Mouse (Mus musculus) megakaryocyte, embryonic 14.5 days (primary cell): ENCODE results near the gene Gtse1. TPM values are rescaled to one million over a fixed set of nuclear protein-coding genes. Genes with fewer than 3 reads are reported as not detected.

Experiments used
- H3K27me3 ChIP-seq: replicated peaks from 2 replicates; pipeline ENCODE3; 2012; ENCODE audit warnings: inconsistent platforms
- H3K36me3 ChIP-seq: replicated peaks from 2 replicates; pipeline ENCODE3; 2012; ENCODE audit warnings: low read length, inconsistent platforms, mixed read lengths
- H3K4me1 ChIP-seq: 2 replicates; pipeline ENCODE4 v1.6.1; 2012; ENCODE audit warnings: inconsistent platforms
- H3K4me3 ChIP-seq: replicated peaks from 2 replicates; pipeline ENCODE3; 2012; ENCODE audit warnings: moderate library complexity, mild to moderate bottlenecking, inconsistent platforms
- H3K9me3 ChIP-seq: 2 replicates; pipeline ENCODE4 v1.6.1; 2012; ENCODE audit warnings: inconsistent platforms
- FLI1 ChIP-seq: IDR thresholded peaks from 2 replicates; pipeline ENCODE4 v1.6.1; 2012; ENCODE audit warnings: low read length, inconsistent platforms, mixed read lengths
- GATA1 ChIP-seq: IDR thresholded peaks from 3 replicates; pipeline ENCODE4 v1.6.1; 2012; ENCODE audit warnings: mixed read lengths, low read length, inconsistent platforms, borderline replicate concordance
- polyA plus RNA-seq: library from polyadenylated mRNA; stranded (reverse); fragments of >175 nt; gene quantifications from 2 replicates; pipeline ENCODE4 v1.2.3, GENCODE M21; 2012; ENCODE audit warnings: low replicate concordance; ENCODE audit not compliant: insufficient read depth

Gtse1 gene
- polyA plus RNA-seq, 1 experiment = 41.7 TPM

DNA sequence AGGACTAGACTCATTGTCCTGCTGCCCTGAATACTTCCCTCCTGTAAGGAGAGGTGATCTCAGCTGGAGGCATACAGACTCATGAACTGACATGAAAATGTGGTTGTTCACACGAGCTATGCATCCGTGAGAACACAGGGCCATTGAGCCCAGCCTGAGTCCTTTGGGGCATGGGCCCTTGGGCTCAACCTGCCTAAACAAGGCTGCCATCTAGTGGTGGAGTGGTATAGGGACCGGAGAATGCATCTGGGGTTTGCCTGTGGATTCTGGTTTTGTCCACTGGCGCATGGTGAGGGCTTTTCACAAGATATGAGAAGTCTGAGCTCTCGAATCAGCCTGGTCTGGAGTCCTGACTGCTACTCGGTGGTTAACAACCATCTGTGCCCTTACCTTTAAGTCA lies 8.2 kb downstream of the Gtse1 start:
- peaks cover 100% of the 10 kb centered on the region for H3K36me3 ChIP-seq
- H3K4me1 ChIP-seq = peaks cover 46% of the 10 kb centered on the region
- no peaks in the 10 kb centered on the region for H3K27me3 ChIP-seq
- TF ChIP-seq GATA1 = no peak
- TF ChIP-seq FLI1 = no peak
- H3K4me3 ChIP-seq = no peak overlapping the region
- no peaks in the 10 kb centered on the region for H3K9me3 ChIP-seq

- Histone ChIP-seq H3K4me1 (peaks cover 19% of the 10 kb centered on the region), H3K9me3 (no peaks in the 10 kb centered on the region), H3K27me3 (no peaks in the 10 kb centered on the region), H3K4me3 (no peak overlapping the region), H3K36me3 (peaks cover 57% of the 10 kb centered on the region)
- TF ChIP-seq GATA1 = no peak
- TF ChIP-seq FLI1 = no peak
Measured at GRCm38 (mm10) chr15:85877336-85877735, 17.8 kb downstream of the Gtse1 start.

DNA sequence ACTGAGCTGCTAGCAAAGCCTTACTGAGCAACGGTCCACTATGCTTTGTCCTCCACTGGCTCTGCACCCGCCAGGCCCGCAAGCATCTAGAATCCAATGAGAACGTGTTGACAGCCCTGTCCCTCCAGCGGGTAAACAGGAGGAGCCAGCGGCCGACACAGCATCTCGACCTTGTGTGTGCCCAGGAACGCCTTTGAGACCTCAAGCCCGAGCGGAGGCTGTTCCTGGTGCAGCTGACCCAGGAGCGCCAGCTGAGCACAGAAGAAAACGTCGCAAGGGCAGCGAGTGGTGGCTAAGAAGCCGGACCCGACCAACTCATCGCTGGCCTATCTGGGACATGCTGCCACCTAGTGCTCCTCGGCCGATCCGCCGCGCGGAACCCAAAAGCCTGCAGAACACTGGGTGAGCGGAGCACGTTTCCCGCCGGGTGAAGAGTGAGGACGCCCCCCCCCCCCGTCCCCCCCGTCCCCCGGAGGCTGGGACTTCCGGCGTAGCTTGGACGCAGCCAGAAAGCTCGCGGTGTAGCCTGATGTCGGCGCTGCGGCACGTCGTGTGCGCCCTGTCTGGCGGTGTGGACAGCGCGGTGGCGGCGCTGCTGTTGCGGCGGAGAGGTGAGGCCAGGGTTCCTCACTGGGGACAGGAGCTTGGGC lies 19.4 kb downstream of the Gtse1 start, which contains the start of gene Trmu:
TSS of gene Trmu (plus strand) at position 465 of the 650 bp plus-strand sequence.
- Histone ChIP-seq H3K36me3 (peaks cover 59% of the 10 kb centered on the region), H3K4me1 (peaks cover 24% of the 10 kb centered on the region), H3K4me3 (peak within 1 kb of the TSS; percentile 91), H3K9me3 (no peaks in the 10 kb centered on the region), H3K27me3 (no peaks in the 10 kb centered on the region)
- no peak for TF ChIP-seq GATA1

DNA sequence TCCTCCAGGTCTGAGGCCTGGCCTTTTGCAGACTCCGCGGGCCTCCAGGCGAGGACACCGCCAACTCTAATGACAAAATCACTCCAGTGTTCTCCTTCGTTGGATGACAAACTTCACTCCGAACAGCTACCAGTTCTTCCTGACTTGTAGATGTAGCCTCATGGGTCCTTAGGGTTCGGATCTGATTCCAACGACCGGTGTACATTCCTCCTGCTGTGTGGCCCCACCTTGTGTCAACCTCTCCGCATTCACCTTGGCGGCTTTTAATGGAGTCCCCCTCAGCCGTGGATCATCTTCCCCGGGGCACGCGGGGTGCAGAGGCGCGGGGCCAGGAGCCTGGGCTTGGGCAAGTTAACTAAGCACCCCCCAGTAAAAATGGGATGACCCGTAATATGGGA lies 20.0 kb downstream of the Gtse1 start:
- Histone ChIP-seq H3K4me1 (peaks cover 24% of the 10 kb centered on the region), H3K9me3 (no peaks in the 10 kb centered on the region), H3K36me3 (peaks cover 61% of the 10 kb centered on the region), H3K4me3 (peak overlapping the region; percentile 91), H3K27me3 (no peaks in the 10 kb centered on the region)
- TF ChIP-seq GATA1 = no peak
- no peak for TF ChIP-seq FLI1

DNA sequence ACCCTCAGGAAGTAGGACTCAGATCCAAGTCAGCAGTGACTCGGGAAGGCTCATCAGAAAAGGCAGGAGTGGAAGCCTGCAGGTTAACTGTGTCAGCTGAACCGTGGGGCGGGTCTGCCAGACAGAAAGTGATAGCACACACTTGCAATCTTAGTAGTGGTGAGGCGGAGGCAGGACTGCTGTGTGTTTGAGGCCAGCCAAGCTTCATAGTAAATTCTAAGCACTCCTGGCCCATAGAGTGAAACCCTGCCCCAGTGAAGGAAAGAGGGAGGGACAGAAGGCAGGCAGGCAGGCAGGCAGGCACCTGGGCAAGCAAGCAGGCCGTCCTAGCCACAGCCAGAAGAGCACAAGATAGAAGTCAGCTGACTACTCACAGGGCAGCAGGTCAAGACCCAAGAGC lies 26.1 kb downstream of the Gtse1 start:
- Histone ChIP-seq H3K4me3 (no peak overlapping the region), H3K27me3 (no peaks in the 10 kb centered on the region), H3K4me1 (peaks cover 7% of the 10 kb centered on the region), H3K36me3 (peaks cover 73% of the 10 kb centered on the region), H3K9me3 (no peaks in the 10 kb centered on the region)
- no peak for TF ChIP-seq FLI1
- no peak for TF ChIP-seq GATA1

DNA sequence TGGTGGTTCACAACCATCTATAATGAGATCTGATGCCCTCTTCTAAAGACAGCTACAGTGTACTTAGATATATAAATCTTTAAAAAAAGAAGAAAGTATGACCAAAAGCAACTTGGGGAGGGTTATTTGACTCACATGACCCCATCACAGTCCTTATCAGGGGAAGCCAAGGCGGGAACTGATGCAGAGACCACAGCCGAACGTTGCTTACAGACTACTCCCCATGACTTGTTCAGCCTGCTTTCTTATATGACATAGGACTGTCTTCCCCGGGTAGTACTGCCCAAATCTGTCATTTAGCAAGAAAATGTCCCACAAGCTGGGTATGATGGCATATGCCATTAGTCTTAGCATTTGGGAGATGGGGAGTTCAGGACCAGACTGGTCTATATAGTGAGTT lies 29.7 kb downstream of the Gtse1 start:
- Histone ChIP-seq H3K36me3 (peaks cover 86% of the 10 kb centered on the region), H3K9me3 (no peaks in the 10 kb centered on the region), H3K4me3 (no peak overlapping the region), H3K27me3 (no peaks in the 10 kb centered on the region), H3K4me1 (peaks cover 3% of the 10 kb centered on the region; the same call in 1 of the 2 replicates)
- no peak for TF ChIP-seq GATA1
- TF ChIP-seq FLI1 = no peak

GRCm38 (mm10) chr15:85891971-85892370 lies 32.4 kb downstream of the Gtse1 start:
- H3K4me1 ChIP-seq = peaks cover 3% of the 10 kb centered on the region; the same call in 1 of the 2 replicates
- H3K9me3 ChIP-seq = no peaks in the 10 kb centered on the region
- H3K36me3 ChIP-seq = peaks cover 88% of the 10 kb centered on the region
- no peak for TF ChIP-seq FLI1
- no peak for TF ChIP-seq GATA1
- no peak overlapping the region for H3K4me3 ChIP-seq
- no peaks in the 10 kb centered on the region for H3K27me3 ChIP-seq

- peaks cover 2% of the 10 kb centered on the region for H3K27me3 ChIP-seq
- H3K9me3 ChIP-seq = no peaks in the 10 kb centered on the region
- H3K4me3 ChIP-seq = no peak overlapping the region
- H3K4me1 ChIP-seq = peaks cover 3% of the 10 kb centered on the region; the same call in 1 of the 2 replicates
- H3K36me3 ChIP-seq = peaks cover 91% of the 10 kb centered on the region
- no peak for TF ChIP-seq FLI1
- TF ChIP-seq GATA1 = no peak
Measured at GRCm38 (mm10) chr15:85892498-85893118, 33.1 kb downstream of the Gtse1 start.

- Histone ChIP-seq H3K4me3 (no peak overlapping the region), H3K27me3 (peaks cover 2% of the 10 kb centered on the region), H3K36me3 (peaks cover 90% of the 10 kb centered on the region), H3K9me3 (no peaks in the 10 kb centered on the region), H3K4me1 (peaks cover 3% of the 10 kb centered on the region; the same call in 1 of the 2 replicates)
- TF ChIP-seq FLI1 (no peak), GATA1 (no peak)
Measured at GRCm38 (mm10) chr15:85893871-85894270, 34.3 kb downstream of the Gtse1 start.

- Histone ChIP-seq H3K9me3 (no peaks in the 10 kb centered on the region), H3K4me3 (no peak overlapping the region), H3K36me3 (peaks cover 82% of the 10 kb centered on the region), H3K27me3 (peaks cover 11% of the 10 kb centered on the region), H3K4me1 (peaks cover 3% of the 10 kb centered on the region; the same call in 1 of the 2 replicates)
- TF ChIP-seq GATA1 (no peak), FLI1 (no peak)
Measured at GRCm38 (mm10) chr15:85896284-85896683, 36.7 kb downstream of the Gtse1 start.

DNA sequence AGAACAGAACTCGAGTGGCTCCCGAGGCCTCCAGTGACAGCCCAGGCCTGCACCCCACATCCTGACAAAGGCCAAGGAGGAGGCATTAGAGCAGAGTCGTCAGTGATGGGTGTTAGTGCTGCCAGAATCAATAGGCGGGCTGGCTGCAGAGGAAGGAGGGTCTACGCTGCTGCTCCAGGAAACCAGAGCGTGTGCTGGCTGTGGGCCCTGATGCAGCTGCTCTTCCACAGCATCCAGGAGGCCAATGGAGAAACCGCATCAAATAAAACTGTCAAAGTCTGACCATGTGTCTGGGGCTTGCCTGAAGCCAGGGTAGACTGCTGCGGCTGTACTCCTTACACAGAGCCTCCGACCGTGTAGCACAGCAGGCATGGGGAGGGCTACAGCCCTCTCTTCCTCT lies 37.6 kb downstream of the Gtse1 start:
- Histone ChIP-seq H3K27me3 (peaks cover 19% of the 10 kb centered on the region), H3K36me3 (peaks cover 74% of the 10 kb centered on the region), H3K9me3 (no peaks in the 10 kb centered on the region), H3K4me1 (peaks cover 3% of the 10 kb centered on the region; the same call in 1 of the 2 replicates), H3K4me3 (no peak overlapping the region)
- TF ChIP-seq FLI1 = no peak
- no peak for TF ChIP-seq GATA1
